Mouse (Mus musculus) C2C12 (cell line): ENCODE results near the gene Ptrh2. TPM values are rescaled to one million over a fixed set of nuclear protein-coding genes. Genes with fewer than 3 reads are reported as not detected.

Experiments used
- H3K27me3 ChIP-seq: one replicate; pipeline ENCODE4 v1.6.1; 2011; ENCODE audit not compliant: control insufficient read depth, insufficient read depth, insufficient read length
- H3K36me3 ChIP-seq: one replicate; pipeline ENCODE4 v1.6.1; 2011; ENCODE audit not compliant: control insufficient read depth, insufficient read depth
- H3K4me3 ChIP-seq: one replicate; pipeline ENCODE4 v1.5.1; 2011; ENCODE audit warnings: mild to moderate bottlenecking, control low read depth; ENCODE audit not compliant: poor library complexity, insufficient read depth, severe bottlenecking
- H3K79me2 ChIP-seq: one replicate; pipeline ENCODE4 v1.6.1; 2011; ENCODE audit not compliant: control insufficient read depth, insufficient read depth
- H3K79me3 ChIP-seq: one replicate; pipeline ENCODE4 v1.6.1; 2011; ENCODE audit warnings: low read depth, control low read depth
- H3ac ChIP-seq: one replicate; pipeline ENCODE3; 2011; ENCODE audit warnings: low read depth; ENCODE audit not compliant: control insufficient read depth, insufficient read length
- CEBPB ChIP-seq: IDR thresholded peaks from one replicate; pipeline ENCODE4 v1.6.1; 2011; ENCODE audit warnings: low read depth, mild to moderate bottlenecking, control low read depth, moderate library complexity
- CTCF ChIP-seq: IDR thresholded peaks from one replicate; pipeline ENCODE4 v1.5.1; 2011; ENCODE audit not compliant: control insufficient read depth, insufficient read depth, insufficient read length
- FOSL1 ChIP-seq: IDR thresholded peaks from one replicate; pipeline ENCODE4 v1.8.0; 2011; ENCODE audit warnings: mild to moderate bottlenecking, low read length; ENCODE audit not compliant: poor library complexity, insufficient read depth, severe bottlenecking
- MAX ChIP-seq: IDR thresholded peaks from one replicate; pipeline ENCODE4 v1.6.1; 2011; ENCODE audit warnings: mild to moderate bottlenecking, control low read depth
- MYOD1 ChIP-seq: IDR thresholded peaks from one replicate; pipeline ENCODE4 v1.6.1; 2011; ENCODE audit warnings: low read depth; ENCODE audit not compliant: control insufficient read depth, insufficient read length
- MYOG ChIP-seq: IDR thresholded peaks from one replicate; pipeline ENCODE4 v1.6.1; 2011; ENCODE audit not compliant: control insufficient read depth, insufficient read length; ENCODE audit errors: extremely low read depth
- USF1 ChIP-seq: IDR thresholded peaks from one replicate; pipeline ENCODE4 v1.6.1; 2011; ENCODE audit warnings: low read depth, mild to moderate bottlenecking, control low read depth, moderate library complexity
- long read RNA-seq, 2 experiments: library from polyadenylated mRNA; unstranded; transcript quantifications; one replicate each; pipeline ENCODE4 v2.0.0; 2019 to 2020
- polyA plus RNA-seq: library from polyadenylated mRNA; unstranded; fragments of >200 nt; fragmentation: generic; extraction: Trizol; gene quantifications from one replicate; pipeline ENCODE4 v1.2.1, GENCODE M21; 2012; ENCODE audit warnings: missing spikeins

Gene Ptrh2
- polyA plus RNA-seq: 23.0 TPM
- long read RNA-seq, experiment 1, transcript Ptrh2-202 (2 exons, 3,038 nt): major isoform, 36 of 47 reads
- long read RNA-seq, experiment 1, partial matches to known transcripts: 0 of 47 reads
- long read RNA-seq, experiment 1, other reads (novel, unspliced or antisense): 11 of 47 reads
- long read RNA-seq, experiment 2, transcript Ptrh2-202 (2 exons, 3,038 nt): major isoform, 14 of 19 reads
- long read RNA-seq, experiment 2, partial matches to known transcripts: 0 of 19 reads
- long read RNA-seq, experiment 2, other reads (novel, unspliced or antisense): 5 of 19 reads

- H3ac ChIP-seq: peak within 1 kb of the TSS; percentile 92
- TF ChIP-seq MYOD1: no peak
- TF ChIP-seq MAX: peak; percentile 97
- H3K79me2 ChIP-seq: peaks cover 100% of the 10 kb centered on the region
- peaks cover 32% of the 10 kb centered on the region for H3K36me3 ChIP-seq
- H3K4me3 ChIP-seq: peak within 1 kb of the TSS; percentile 90
- H3K27me3 ChIP-seq: no peaks in the 10 kb centered on the region
- H3K79me3 ChIP-seq: peaks cover 86% of the 10 kb centered on the region
Observed at GRCm38 (mm10) chr11:86683395-86684125, at the start of gene Ptrh2, which contains the start of gene Vmp1. Gene Ptrh2, plus strand, starts transcription at chr11:86683985. Gene Vmp1, minus strand, starts transcription at chr11:86683836.

GRCm38 (mm10) chr11:86634396-86634795 lies 49.4 kb upstream of the Ptrh2 start:
- H3K36me3 ChIP-seq: peaks cover 44% of the 10 kb centered on the region
- peaks cover 8% of the 10 kb centered on the region for H3K79me2 ChIP-seq
- H3K79me3 ChIP-seq: no peaks in the 10 kb centered on the region
- H3K4me3 ChIP-seq: no peak overlapping the region
- TF ChIP-seq MAX (no peak), FOSL1 (no peak), MYOD1 (no peak), CEBPB (peak; percentile 43), USF1 (no peak), CTCF (no peak)
- no peaks in the 10 kb centered on the region for H3K27me3 ChIP-seq
- no peak overlapping the region for H3ac ChIP-seq

- TF ChIP-seq USF1 (no peak), CTCF (no peak), CEBPB (no peak), MAX (no peak), MYOD1 (no peak), MYOG (no peak), FOSL1 (no peak)
- Histone ChIP-seq H3K4me3 (no peak overlapping the region), H3K79me2 (peaks cover 14% of the 10 kb centered on the region), H3K79me3 (peaks cover 3% of the 10 kb centered on the region), H3ac (no peak overlapping the region), H3K27me3 (no peaks in the 10 kb centered on the region), H3K36me3 (peaks cover 46% of the 10 kb centered on the region)
Observed at GRCm38 (mm10) chr11:86637697-86638096, 46.1 kb upstream of the Ptrh2 start.

GRCm38 (mm10) chr11:86641714-86642113 lies 42.1 kb upstream of the Ptrh2 start:
- H3K4me3 ChIP-seq: no peak overlapping the region
- peaks cover 18% of the 10 kb centered on the region for H3K79me2 ChIP-seq
- no peaks in the 10 kb centered on the region for H3K27me3 ChIP-seq
- TF ChIP-seq MYOD1: no peak
- no peak for TF ChIP-seq CTCF
- no peak for TF ChIP-seq CEBPB
- no peak for TF ChIP-seq FOSL1
- no peak for TF ChIP-seq MYOG
- TF ChIP-seq USF1: no peak
- H3K79me3 ChIP-seq: peaks cover 3% of the 10 kb centered on the region
- H3K36me3 ChIP-seq: peaks cover 26% of the 10 kb centered on the region
- no peak overlapping the region for H3ac ChIP-seq

- TF ChIP-seq CEBPB (no peak), MAX (no peak), FOSL1 (no peak), CTCF (no peak), MYOG (no peak), USF1 (no peak), MYOD1 (no peak)
- peaks cover 27% of the 10 kb centered on the region for H3K79me2 ChIP-seq
- H3ac ChIP-seq: no peak overlapping the region
- H3K36me3 ChIP-seq: peaks cover 35% of the 10 kb centered on the region
- H3K4me3 ChIP-seq: no peak overlapping the region
- H3K27me3 ChIP-seq: no peaks in the 10 kb centered on the region
- H3K79me3 ChIP-seq: peaks cover 8% of the 10 kb centered on the region
Observed at GRCm38 (mm10) chr11:86644553-86644952, 39.2 kb upstream of the Ptrh2 start.
